Mouse (Mus musculus) CH12.LX (cell line): ENCODE data around the gene Ppm1n. TPM values are rescaled to one million over a fixed set of nuclear protein-coding genes. Genes with fewer than 3 reads are reported as not detected.

Experiments
- DNase-seq: peaks from one replicate; pipeline ENCODE4 v3.0.0-alpha.2; 2013; ENCODE audit errors: extremely low read depth
- H3K27ac ChIP-seq: 2 replicates; pipeline ENCODE4 v1.5.1; 2012; ENCODE audit warnings: low read depth, mild to moderate bottlenecking, control low read depth, moderate library complexity; ENCODE audit not compliant: insufficient read depth
- H3K27me3 ChIP-seq: replicated peaks from 2 replicates; pipeline ENCODE3; 2012; ENCODE audit warnings: inconsistent platforms
- H3K36me3 ChIP-seq, 2 experiments: replicated peaks in 1 of 2; 2 replicates each; pipeline versions ENCODE3 to v1.6.1; 2012; ENCODE audit warnings: inconsistent platforms in 1 of 2, low read length in 1 of 2, mild to moderate bottlenecking in 1 of 2, mixed read lengths in 1 of 2, moderate library complexity in 1 of 2; ENCODE audit not compliant: control insufficient read depth in 1 of 2, insufficient read depth in 1 of 2
- H3K4me1 ChIP-seq, 2 experiments: 2 replicates each; pipeline ENCODE4 v1.6.1; 2012; ENCODE audit warnings: inconsistent platforms in 1 of 2, moderate library complexity in 1 of 2; ENCODE audit not compliant: insufficient read depth in 2 of 2, control insufficient read depth in 1 of 2
- H3K4me2 ChIP-seq: 2 replicates; pipeline ENCODE4 v1.6.1; 2012; ENCODE audit warnings: low read depth, mild to moderate bottlenecking, control low read depth; ENCODE audit not compliant: poor library complexity, insufficient read depth, severe bottlenecking
- H3K4me3 ChIP-seq, 3 experiments: fragments of 150-350 bp in 1 of 3; sonication (generic) in 1 of 3; replicated peaks in 1 of 3; 2 replicates each; pipeline versions ENCODE3 to v1.5.1; 2011 to 2012; ENCODE audit warnings: low read depth in 2 of 3, low read length in 2 of 3, mild to moderate bottlenecking in 2 of 3, moderate library complexity in 2 of 3, control low read depth in 1 of 3, improper control_type of control experiment in 1 of 3, inconsistent platforms in 1 of 3, mixed read lengths in 1 of 3; ENCODE audit not compliant: poor library complexity in 1 of 3
- H3K79me2 ChIP-seq: replicated peaks from 2 replicates; pipeline ENCODE4 v1.6.1; 2012; ENCODE audit warnings: mild to moderate bottlenecking, moderate library complexity; ENCODE audit not compliant: control insufficient read depth, poor library complexity, insufficient read depth, severe bottlenecking; ENCODE audit errors: extremely low read depth
- H3K9ac ChIP-seq: 2 replicates; pipeline ENCODE4 v1.6.1; 2012; ENCODE audit warnings: low read depth, mild to moderate bottlenecking, control low read depth, moderate library complexity; ENCODE audit not compliant: insufficient read depth
- H3K9me3 ChIP-seq: replicated peaks from 2 replicates; pipeline ENCODE3; 2012; ENCODE audit warnings: low read length, inconsistent platforms, mixed read lengths
- BHLHE40 ChIP-seq: IDR thresholded peaks from 2 replicates; pipeline ENCODE4 v1.6.1; 2011; ENCODE audit warnings: mild to moderate bottlenecking, low read depth, low read length, improper control_type of control experiment
- CHD1 ChIP-seq: IDR thresholded peaks from 2 replicates; pipeline ENCODE4 v1.6.1; 2012; ENCODE audit warnings: low read depth, low read length, improper control_type of control experiment, inconsistent platforms
- CHD2 ChIP-seq: IDR thresholded peaks from 2 replicates; pipeline ENCODE4 v1.6.1; 2011; ENCODE audit warnings: low read length, improper control_type of control experiment
- CTCF ChIP-seq, 2 experiments: IDR thresholded peaks in 1 of 2; conservative IDR thresholded peaks in 1 of 2; 2 replicates each; pipeline ENCODE4 v1.5.1; 2011 to 2012; ENCODE audit warnings: low read depth in 2 of 2, low read length in 2 of 2, improper control_type of control experiment in 1 of 2, inconsistent platforms in 1 of 2, mild to moderate bottlenecking in 1 of 2, moderate library complexity in 1 of 2
- E2F4 ChIP-seq: IDR thresholded peaks from 2 replicates; pipeline ENCODE4 v1.6.1; 2011; ENCODE audit warnings: low read depth, low read length, improper control_type of control experiment; ENCODE audit not compliant: insufficient replicate concordance
- ELF1 ChIP-seq: IDR thresholded peaks from 2 replicates; pipeline ENCODE4 v1.6.1; 2014; ENCODE audit warnings: low read depth, mild to moderate bottlenecking, inconsistent platforms, low read length, improper control_type of control experiment
- EP300 ChIP-seq: IDR thresholded peaks from 2 replicates; pipeline ENCODE4 v1.6.1; 2011; ENCODE audit warnings: low read length, improper control_type of control experiment
- ETS1 ChIP-seq: conservative IDR thresholded peaks from 2 replicates; pipeline ENCODE4 v1.6.1; 2012; ENCODE audit warnings: low read depth, mild to moderate bottlenecking, inconsistent platforms, low read length, improper control_type of control experiment, moderate library complexity
- GABPA ChIP-seq: IDR thresholded peaks from 2 replicates; pipeline ENCODE4 v1.6.1; 2012; ENCODE audit warnings: low read depth, low read length, improper control_type of control experiment, inconsistent platforms; ENCODE audit not compliant: insufficient replicate concordance
- HCFC1 ChIP-seq: IDR thresholded peaks from 2 replicates; pipeline ENCODE4 v1.6.1; 2012; ENCODE audit warnings: low read depth, mild to moderate bottlenecking, inconsistent platforms, low read length, improper control_type of control experiment
- IRF4 ChIP-seq: IDR thresholded peaks from 2 replicates; pipeline ENCODE4 v1.6.1; 2014; ENCODE audit warnings: low read depth, mild to moderate bottlenecking, inconsistent platforms, low read length, improper control_type of control experiment
- JUN ChIP-seq: IDR thresholded peaks from 2 replicates; pipeline ENCODE4 v1.6.1; 2011; ENCODE audit warnings: low read depth, mild to moderate bottlenecking, low read length, improper control_type of control experiment, moderate library complexity; ENCODE audit not compliant: insufficient read depth
- JUND ChIP-seq: conservative IDR thresholded peaks from 2 replicates; pipeline ENCODE4 v1.6.1; 2011; ENCODE audit warnings: low read depth, low read length, improper control_type of control experiment
- MAFK ChIP-seq: IDR thresholded peaks from 2 replicates; pipeline ENCODE4 v1.6.1; 2011; ENCODE audit warnings: low read length, improper control_type of control experiment; ENCODE audit not compliant: insufficient replicate concordance
- MAX ChIP-seq: IDR thresholded peaks from 2 replicates; pipeline ENCODE4 v1.6.1; 2011; ENCODE audit warnings: low read length, improper control_type of control experiment
- MAZ ChIP-seq: IDR thresholded peaks from 2 replicates; pipeline ENCODE4 v1.6.1; 2012; ENCODE audit warnings: low read depth, mild to moderate bottlenecking, inconsistent platforms, low read length, improper control_type of control experiment, moderate library complexity
- MEF2A ChIP-seq: IDR thresholded peaks from 2 replicates; pipeline ENCODE4 v1.6.1; 2014; ENCODE audit warnings: low read depth, mild to moderate bottlenecking, inconsistent platforms, low read length, improper control_type of control experiment, borderline replicate concordance
- MXI1 ChIP-seq: IDR thresholded peaks from 2 replicates; pipeline ENCODE4 v1.6.1; 2011; ENCODE audit warnings: mild to moderate bottlenecking, low read depth, low read length, improper control_type of control experiment
- MYC ChIP-seq: IDR thresholded peaks from 2 replicates; pipeline ENCODE4 v1.6.1; 2011; ENCODE audit warnings: low read depth, mild to moderate bottlenecking, improper control_type of control experiment, low read length
- NELFE ChIP-seq: IDR thresholded peaks from 2 replicates; pipeline ENCODE4 v1.6.1; 2011; ENCODE audit warnings: low read depth, low read length, improper control_type of control experiment
- NRF1 ChIP-seq: IDR thresholded peaks from 2 replicates; pipeline ENCODE4 v1.6.1; 2014; ENCODE audit warnings: low read depth, mild to moderate bottlenecking, inconsistent platforms, low read length, improper control_type of control experiment, moderate library complexity
- PAX5 ChIP-seq: IDR thresholded peaks from 2 replicates; pipeline ENCODE4 v1.6.1; 2012; ENCODE audit warnings: low read length, inconsistent platforms, mixed read lengths
- POLR2A ChIP-seq: IDR thresholded peaks from 2 replicates; pipeline ENCODE4 v1.6.1; 2011; ENCODE audit warnings: low read depth, mild to moderate bottlenecking, improper control_type of control experiment, low read length
- POLR2AphosphoS2 ChIP-seq: IDR thresholded peaks from 2 replicates; pipeline ENCODE4 v1.6.1; 2011; ENCODE audit warnings: low read depth, low read length, improper control_type of control experiment
- RAD21 ChIP-seq: IDR thresholded peaks from 2 replicates; pipeline ENCODE4 v1.6.1; 2011; ENCODE audit warnings: low read depth, mild to moderate bottlenecking, low read length, improper control_type of control experiment, moderate library complexity
- RCOR1 ChIP-seq: conservative IDR thresholded peaks from 2 replicates; pipeline ENCODE4 v1.6.1; 2012; ENCODE audit warnings: low read depth, mild to moderate bottlenecking, inconsistent platforms, low read length, improper control_type of control experiment
- SIN3A ChIP-seq: IDR thresholded peaks from 2 replicates; pipeline ENCODE4 v1.6.1; 2012; ENCODE audit warnings: low read length, improper control_type of control experiment, inconsistent platforms
- SMC3 ChIP-seq: IDR thresholded peaks from 2 replicates; pipeline ENCODE4 v1.6.1; 2011; ENCODE audit warnings: low read depth, low read length, improper control_type of control experiment
- TBP ChIP-seq: conservative IDR thresholded peaks from 2 replicates; pipeline ENCODE4 v1.6.1; 2011; ENCODE audit warnings: low read depth, low read length, improper control_type of control experiment
- TCF12 ChIP-seq: IDR thresholded peaks from 2 replicates; pipeline ENCODE4 v1.6.1; 2014; ENCODE audit warnings: low read depth, mild to moderate bottlenecking, inconsistent platforms, low read length, improper control_type of control experiment
- UBTF ChIP-seq: IDR thresholded peaks from 2 replicates; pipeline ENCODE4 v1.6.1; 2012; ENCODE audit warnings: low read depth, mild to moderate bottlenecking, inconsistent platforms, low read length, improper control_type of control experiment, moderate library complexity
- USF1 ChIP-seq: IDR thresholded peaks from 2 replicates; pipeline ENCODE4 v1.6.1; 2014; ENCODE audit warnings: low read depth, mild to moderate bottlenecking, inconsistent platforms, low read length, improper control_type of control experiment
- USF2 ChIP-seq: conservative IDR thresholded peaks from 2 replicates; pipeline ENCODE4 v1.6.1; 2011; ENCODE audit warnings: low read depth, low read length, improper control_type of control experiment
- ZC3H11A ChIP-seq: IDR thresholded peaks from 2 replicates; pipeline ENCODE4 v1.6.1; 2012; ENCODE audit warnings: low read depth, mild to moderate bottlenecking, inconsistent platforms, low read length, improper control_type of control experiment
- ZKSCAN1 ChIP-seq: IDR thresholded peaks from 2 replicates; pipeline ENCODE4 v1.6.1; 2012; ENCODE audit warnings: low read depth, inconsistent platforms, low read length, improper control_type of control experiment, borderline replicate concordance
- ZMIZ1 ChIP-seq: IDR thresholded peaks from 2 replicates; pipeline ENCODE4 v1.6.1; 2012; ENCODE audit warnings: low read depth, mild to moderate bottlenecking, inconsistent platforms, low read length, improper control_type of control experiment
- ZNF384 ChIP-seq: IDR thresholded peaks from 2 replicates; pipeline ENCODE4 v1.6.1; 2012; ENCODE audit warnings: low read depth, low read length, improper control_type of control experiment, inconsistent platforms
- dilution Hi-C: fragments of 300-500 bp; cut with MboI; formaldehyde crosslinking; loops from 2 replicates; pipeline ENCODE4 v1.14.3; 2020; ENCODE audit warnings: low sequenced_read_pairs; ENCODE audit not compliant: extremely low pct_unique_long_range_greater_than_20kb, extremely low pct_ligation_motif_present
- in situ Hi-C: fragments of 300-500 bp; cut with MboI; formaldehyde crosslinking; loops from 3 replicates; pipeline ENCODE4 v1.14.3; 2019; ENCODE audit warnings: low sequenced_read_pairs, low pct_ligation_motif_present, low pct_unique_long_range_greater_than_20kb, mixed read lengths
- polyA plus RNA-seq: library from polyadenylated mRNA; unstranded; fragments of >175 nt; gene quantifications from 2 replicates; pipeline ENCODE4 v1.2.1, GENCODE M21; 2012; ENCODE audit warnings: low read depth; ENCODE audit not compliant: insufficient read length
- total RNA-seq, 2 experiments: library from RNA; depleted of rRNA; stranded (reverse); fragments of 300-350 nt in 1 of 2; fragments of >200 nt in 1 of 2; gene quantifications; 2 replicates each; pipeline ENCODE4 v1.2.3; 2012 to 2014

Gene Ppm1n
- total and polyA plus RNA-seq, 3 experiments = not detected

DNA sequence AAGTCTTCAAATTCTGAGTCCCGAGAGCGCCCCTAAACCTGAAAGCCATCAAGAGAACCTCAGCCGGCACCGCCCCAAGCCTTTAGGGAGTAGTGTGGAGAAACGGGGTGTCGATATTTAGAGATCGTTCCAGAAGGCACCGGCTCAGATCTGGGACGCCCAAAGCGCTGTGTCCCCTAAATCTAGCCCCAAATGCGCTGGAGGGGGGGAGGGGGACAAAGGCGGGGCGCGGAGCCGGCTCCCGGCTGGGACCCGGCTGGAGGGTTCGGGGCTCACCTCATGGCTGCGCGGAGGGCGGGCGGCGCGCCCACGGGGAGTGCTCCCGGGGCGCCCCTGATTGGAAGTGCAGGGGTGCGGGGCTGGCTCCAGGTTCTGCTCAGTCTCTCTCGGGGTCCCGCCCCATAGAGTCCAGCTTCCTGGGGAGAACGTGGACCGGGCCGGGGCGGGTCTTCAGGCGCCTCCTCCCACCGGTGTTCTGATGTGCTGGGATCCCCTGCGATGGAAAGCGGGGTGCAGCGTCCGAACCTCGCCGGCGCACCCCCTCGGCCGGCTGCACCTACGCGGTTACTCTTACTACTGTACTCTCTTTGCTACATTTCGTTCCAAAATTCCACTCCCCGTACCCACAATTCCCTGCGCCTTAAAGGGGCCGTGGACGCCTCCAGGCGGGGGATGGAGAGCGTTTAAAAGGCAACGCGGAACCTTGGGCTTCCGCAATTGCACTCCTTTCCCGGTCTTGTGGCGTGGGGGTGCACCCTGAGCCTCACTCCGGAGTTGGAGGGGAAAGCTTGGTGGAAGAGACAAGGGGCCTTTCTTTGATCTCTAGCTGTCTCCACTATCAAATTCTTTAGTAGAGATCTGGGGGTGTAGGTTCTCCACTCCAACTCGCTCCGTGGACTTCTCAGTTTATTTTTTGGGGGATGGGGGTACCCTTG is 8.4 kb downstream of the Ppm1n start, which contains the start of gene Vasp:
Vasp (minus strand) TSS at position 580 of the 935 bp plus-strand sequence.
- peak within 1 kb of the TSS; percentile 91 for H3K9ac ChIP-seq
- peaks cover 2% of the 10 kb centered on the region for H3K9me3 ChIP-seq
- peak within 1 kb of the TSS; percentile 75 for H3K27ac ChIP-seq
- H3K79me2 ChIP-seq = peaks cover 40% of the 10 kb centered on the region
- dilution Hi-C loops = no loop called here
- DNase-seq = peak; percentile 90
- in situ Hi-C loops = loop anchor here (5.0 kb wide), 1 partner anchor 39 kb away; no protein-coding TSS in a partner anchor
- H3K27me3 ChIP-seq = no peaks in the 10 kb centered on the region
- H3K4me2 ChIP-seq = peak within 1 kb of the TSS; percentile 69
- H3K36me3 ChIP-seq = peaks cover 7 to 9% of the 10 kb centered on the region in 2 experiments
- H3K4me3 ChIP-seq = peak within 1 kb of the TSS; percentile 75 to 95 (median 94)
- peaks cover 11 to 39% of the 10 kb centered on the region in 2 experiments for H3K4me1 ChIP-seq
- peak; percentile 69 for TF ChIP-seq ZMIZ1
- TF ChIP-seq MAFK = 0 out of 2 replicates have a peak, but pooled peaks have one; percentile 4
- no peak for TF ChIP-seq JUND
- peak; percentile 16; the same call in 1 of the 2 replicates for TF ChIP-seq NRF1
- TF ChIP-seq USF1 = no peak
- TF ChIP-seq TCF12 = peak; percentile 10; the same call in 1 of the 2 replicates
- TF ChIP-seq ZKSCAN1 = no peak
- TF ChIP-seq SIN3A = peak; percentile 90
- no peak for TF ChIP-seq ZNF384
- TF ChIP-seq MAZ = no peak; the same call in 1 of the 2 replicates
- TF ChIP-seq POLR2A = peak; percentile 84
- peak; percentile 60 for TF ChIP-seq MEF2A
- peak; percentile 84 for TF ChIP-seq NELFE
- TF ChIP-seq HCFC1 = peak; percentile 80
- TF ChIP-seq IRF4 = no peak
- TF ChIP-seq E2F4 = no peak
- no peak for TF ChIP-seq BHLHE40
- TF ChIP-seq TBP = peak; percentile 92
- 0 out of 2 replicates have a peak, but pooled peaks have one; percentile 7 for TF ChIP-seq ETS1
- TF ChIP-seq POLR2AphosphoS2 = no peak
- no peak for TF ChIP-seq RAD21
- no peak for TF ChIP-seq ZC3H11A
- TF ChIP-seq EP300 = no peak; the same call in 1 of the 2 replicates
- peak; percentile 87 for TF ChIP-seq ELF1
- TF ChIP-seq MAX = no peak; the same call in 1 of the 2 replicates
- TF ChIP-seq CHD2 = peak; percentile 33; the same call in 1 of the 2 replicates
- TF ChIP-seq MXI1 = peak; percentile 26; the same call in 1 of the 2 replicates
- no peak for TF ChIP-seq UBTF
- no peak for TF ChIP-seq PAX5
- no peak for TF ChIP-seq JUN
- TF ChIP-seq GABPA = no peak
- 0 out of 2 replicates have a peak, but pooled peaks have one; percentile 50 for TF ChIP-seq CHD1
- 0 out of 2 replicates have a peak, but pooled peaks have one; percentile 50 for TF ChIP-seq MYC
- TF ChIP-seq SMC3 = no peak
- no peak for TF ChIP-seq CTCF (conservative IDR thresholded peaks at IDR 0.05 in 1 of 2, IDR thresholded peaks at IDR 0.05 in 1 of 2; ENCODE audit: low read depth in 2 of 2, low read length in 2 of 2)
- no peak for TF ChIP-seq USF2
- TF ChIP-seq RCOR1 = no peak
